Mouse (Mus musculus): ENCODE results near the gene Epha6.

Gene Epha6

DNA sequence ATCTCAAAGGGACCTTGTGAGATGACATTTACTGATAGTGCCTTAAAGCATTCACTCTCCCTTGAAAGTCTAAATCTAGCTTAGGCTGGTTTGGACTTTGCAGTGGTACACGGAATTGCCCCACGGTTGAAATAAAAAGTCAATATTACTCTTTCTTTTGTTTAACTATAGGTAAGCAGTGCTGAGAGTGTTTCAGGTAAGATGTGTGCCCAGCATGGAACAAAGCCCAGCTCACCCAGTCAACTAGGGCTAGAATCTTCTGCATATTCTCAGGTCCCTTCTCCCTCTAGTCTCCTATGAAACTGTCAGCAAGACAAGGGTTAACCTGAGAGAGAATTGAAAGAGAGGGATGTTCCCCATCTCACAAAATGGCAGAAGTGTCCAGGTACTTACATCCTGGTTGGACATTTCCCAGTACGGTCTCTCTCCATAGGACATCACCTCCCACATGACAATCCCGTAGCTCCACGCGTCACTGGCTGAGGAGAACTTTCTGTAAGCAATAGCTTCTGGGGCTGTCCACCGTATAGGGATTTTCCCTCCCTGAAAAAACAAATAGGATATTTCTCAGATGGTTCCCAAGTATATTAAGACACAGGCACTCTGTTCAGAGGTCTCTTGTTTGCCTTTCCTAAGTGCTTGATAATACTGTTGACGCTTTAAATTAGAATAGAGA lies 923.0 kb downstream of the Epha6 start:
- DNase-seq (ENCODE audit: low read depth, low spot score), result no peak

DNA sequence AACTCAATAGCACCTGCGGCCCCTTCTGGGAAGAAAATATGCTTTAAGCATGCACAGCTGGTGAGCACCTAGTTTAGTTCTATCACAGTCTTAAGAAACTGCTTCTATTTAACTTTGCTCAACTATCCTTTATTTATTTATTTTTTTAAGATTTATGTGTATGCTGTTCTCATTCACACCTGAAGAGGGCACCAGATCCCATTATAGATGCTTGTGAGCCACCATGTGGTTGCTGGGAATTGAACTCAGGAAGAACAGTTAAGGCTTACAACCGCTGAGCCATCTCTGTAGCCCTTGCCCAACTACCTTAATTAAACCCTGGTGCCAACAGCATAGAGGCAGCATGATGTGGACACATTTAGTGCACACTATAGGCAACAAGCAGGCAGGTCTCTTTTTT lies 938.4 kb downstream of the Epha6 start:
- DNase-seq (ENCODE audit: low read depth, low spot score), result peak; percentile 26

DNA sequence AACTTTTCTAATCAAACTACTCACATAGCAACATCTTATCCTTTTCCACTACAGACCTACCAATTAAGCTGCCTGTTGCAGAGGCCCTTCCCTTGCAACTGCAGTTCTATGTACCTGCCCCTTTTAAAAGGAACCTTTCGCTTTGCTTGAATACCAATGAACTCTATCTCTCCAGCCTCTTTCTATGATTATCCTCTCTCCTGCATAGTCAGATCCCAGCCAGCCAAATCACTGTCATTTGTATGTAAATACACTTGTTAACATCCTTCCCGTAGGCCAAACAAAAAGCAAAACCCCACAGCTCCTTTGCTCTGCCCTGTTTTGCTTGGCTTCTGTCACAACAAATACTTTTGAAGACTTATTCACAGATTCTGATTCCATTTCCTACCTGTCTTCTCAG lies 961.6 kb downstream of the Epha6 start:
- DNase-seq (ENCODE audit: low read depth, low spot score), result peak; percentile 78

DNA sequence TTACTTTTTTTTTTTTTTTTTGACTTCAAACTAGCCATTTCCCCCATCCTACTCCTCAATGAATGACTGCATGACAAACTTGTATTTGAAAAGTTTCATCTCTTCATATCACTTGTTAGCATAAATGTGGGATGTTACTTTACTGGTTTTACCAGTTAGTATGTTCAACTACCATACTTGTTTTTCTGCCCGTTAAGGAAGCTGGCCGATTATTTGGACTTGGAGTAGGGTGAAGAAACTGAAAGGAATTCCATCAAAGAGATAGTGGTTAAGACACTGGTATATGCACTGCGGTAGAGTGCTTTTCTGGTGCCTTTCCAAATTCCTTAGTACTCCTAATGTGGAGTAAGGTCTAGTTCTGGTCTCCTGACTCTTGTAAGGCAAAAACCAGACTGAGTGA lies 965.3 kb downstream of the Epha6 start:
- no peak for DNase-seq (ENCODE audit: low read depth, low spot score)

DNA sequence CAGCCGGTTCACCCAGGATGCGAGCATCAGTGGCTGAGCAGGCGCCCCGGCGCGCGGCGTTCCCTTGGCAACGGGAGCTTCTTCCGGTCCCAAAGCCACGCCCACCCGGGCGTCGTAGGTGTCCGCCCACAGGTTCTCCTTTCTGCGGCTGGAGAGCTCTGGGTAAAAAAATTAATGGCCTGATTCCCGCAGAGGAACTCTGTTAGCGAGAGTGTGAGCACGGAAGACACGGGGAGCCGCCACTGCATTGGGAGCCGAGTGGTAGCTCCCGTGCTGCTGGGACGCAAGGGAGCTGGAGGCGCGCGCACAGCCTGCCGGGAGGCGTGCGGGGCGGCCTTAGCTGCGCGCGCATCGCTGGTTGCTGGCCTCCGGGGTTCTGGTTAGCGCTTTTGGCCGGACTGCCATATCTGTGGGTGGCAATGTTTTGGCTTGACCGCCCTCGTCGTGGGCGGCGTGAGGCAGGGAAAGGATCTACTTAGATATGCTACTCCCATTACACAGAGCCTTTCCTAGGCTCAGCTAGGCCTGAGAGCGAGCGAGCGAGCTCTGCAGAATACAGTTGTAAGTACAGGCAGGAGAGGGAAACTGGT lies 966.1 kb downstream of the Epha6 start, which contains the start of gene Arl6:
TSS of gene Arl6 (minus strand) at position 290 of the 590 bp plus-strand sequence.
- DNase-seq (ENCODE audit: low read depth, low spot score), result peak; percentile 92

DNA sequence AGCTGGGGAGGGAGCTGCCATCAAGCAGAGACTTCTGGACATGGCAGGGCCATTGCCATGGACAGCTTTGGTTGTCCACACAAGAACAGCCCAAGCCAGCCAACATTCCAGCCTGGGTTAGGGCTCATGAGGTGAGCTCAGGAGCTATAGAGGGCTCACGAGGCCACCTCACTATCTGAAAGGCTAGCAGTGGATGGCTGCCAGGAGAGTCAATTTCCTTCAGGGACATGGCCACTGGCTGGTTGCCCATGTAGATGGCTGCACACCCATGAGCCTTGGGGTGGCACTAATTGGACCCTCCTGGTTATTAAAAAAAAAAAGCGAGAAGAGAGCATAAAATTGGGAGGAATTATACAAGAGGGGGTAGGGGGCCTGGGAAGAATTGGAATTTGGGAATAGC lies 970.7 kb downstream of the Epha6 start:
- DNase-seq (ENCODE audit: low read depth, low spot score), result no peak

DNA sequence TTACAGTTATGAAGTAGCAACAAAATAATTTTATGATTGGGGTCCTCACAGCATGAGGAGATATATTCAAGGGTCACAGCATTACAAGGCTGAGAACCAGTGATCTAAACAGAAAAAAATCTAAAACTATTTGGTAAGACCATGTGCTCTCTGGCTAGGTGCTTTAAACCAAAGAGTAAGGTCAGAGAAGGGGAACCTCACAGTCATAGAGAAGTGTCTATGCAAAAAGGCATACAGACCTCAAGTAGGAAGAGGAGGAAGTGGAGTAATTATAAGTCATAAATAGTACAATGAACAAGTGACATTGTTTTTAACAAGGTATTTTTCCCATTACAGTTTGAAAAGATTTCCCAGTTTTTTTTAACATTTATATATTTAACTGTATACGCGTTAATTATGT lies 983.8 kb downstream of the Epha6 start:
- DNase-seq (ENCODE audit: low read depth, low spot score), result no peak

DNA sequence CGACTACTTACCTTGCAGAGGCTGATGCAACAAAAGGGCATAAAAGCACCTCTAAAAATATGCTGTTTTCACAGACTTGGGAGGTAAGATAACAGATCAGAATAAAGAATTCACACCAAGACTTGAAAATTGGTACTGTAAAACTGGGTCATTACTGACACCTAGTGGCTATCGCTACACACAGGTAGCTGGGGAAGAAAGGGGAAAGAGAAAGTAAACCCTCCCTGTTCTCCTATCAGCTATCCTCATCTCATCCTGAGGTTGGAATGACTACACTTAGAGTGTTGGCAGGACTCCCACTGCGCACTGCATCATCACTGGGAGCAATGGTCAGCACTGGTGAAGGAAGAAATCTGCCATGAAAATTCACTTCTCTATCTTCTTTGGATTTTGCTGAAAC lies 988.2 kb downstream of the Epha6 start:
- peak; percentile 63 for DNase-seq (ENCODE audit: low read depth, low spot score)

DNA sequence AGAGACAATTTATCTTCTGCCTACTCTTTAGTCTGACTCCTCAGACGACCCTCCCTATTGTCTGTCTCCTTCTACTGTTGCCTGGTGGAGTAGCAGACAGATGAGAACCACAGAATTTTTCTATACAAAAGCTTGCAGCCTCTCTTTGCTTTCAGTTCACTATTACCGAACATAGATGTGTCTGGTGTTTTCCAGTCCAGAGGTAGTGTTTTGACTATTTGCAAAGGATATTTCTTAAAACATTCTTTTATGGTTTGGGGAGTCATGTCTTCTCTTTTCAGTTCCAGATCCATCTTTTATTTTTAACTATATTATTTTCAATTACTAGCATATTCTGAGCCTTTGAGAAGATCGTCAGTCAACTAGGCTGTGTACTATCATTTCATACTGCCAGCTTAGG lies 989.7 kb downstream of the Epha6 start:
- no peak for DNase-seq (ENCODE audit: low read depth, low spot score)

DNA sequence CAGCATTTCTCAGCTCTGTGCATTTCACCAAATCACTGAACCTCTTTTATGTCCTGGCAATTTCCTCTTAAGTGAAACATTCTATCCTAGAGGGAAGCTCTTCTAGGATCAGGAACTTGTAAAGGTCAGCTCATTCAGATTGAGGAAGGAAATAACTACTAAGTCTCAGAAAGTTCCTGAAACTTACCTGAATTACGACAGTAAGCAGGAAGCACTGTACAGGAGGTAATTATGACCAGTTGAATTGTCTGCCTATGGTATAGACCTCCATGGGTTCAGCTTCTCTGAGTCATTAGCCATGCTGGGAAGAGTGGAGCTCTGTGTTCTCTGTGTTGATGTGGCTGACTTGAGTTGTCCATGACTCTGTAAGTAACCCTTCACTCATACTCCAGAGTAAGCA lies 994.6 kb downstream of the Epha6 start:
- no peak for DNase-seq (ENCODE audit: low read depth, low spot score)

DNA sequence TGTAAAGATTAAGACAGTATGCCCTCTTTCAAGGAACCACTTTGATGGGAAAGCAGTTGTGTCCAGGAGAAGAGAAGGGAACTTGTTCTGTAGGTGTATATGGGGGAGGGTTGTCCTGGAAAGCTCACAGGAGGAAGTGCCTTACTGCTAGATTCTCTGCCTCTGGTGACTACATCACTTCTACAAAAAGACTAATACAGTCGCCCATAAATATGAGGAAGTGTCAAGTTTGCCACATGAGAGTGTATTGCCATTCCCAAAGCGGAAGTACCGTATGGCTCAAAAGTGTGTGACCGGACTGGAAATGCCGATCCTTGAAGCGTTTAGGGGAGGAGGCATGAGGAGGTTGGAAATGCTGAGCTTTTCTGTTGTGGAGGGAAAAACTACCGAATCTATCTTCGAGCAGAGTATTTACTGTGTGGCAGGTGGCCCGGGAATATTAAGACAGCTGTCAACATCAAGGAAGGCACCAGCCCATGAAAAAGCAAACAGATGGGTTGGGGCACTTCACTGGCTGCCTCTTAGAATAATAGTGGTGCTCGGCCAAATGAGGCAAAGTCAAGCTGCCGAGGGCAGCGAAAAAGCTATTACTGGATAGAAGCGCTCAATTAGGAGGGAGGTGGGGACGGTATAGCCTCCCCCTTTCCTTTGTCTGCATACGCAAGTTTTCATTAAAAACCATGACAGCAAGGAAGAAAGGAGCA lies 1001.1 kb downstream of the Epha6 start:
- no peak for DNase-seq (ENCODE audit: low read depth, low spot score)

All from R1 (cell line).